Mouse (Mus musculus) right cerebral cortex, postnatal 25 days (tissue): Measurements from ENCODE around the gene Pcbp1.

Experiments
- DNase-seq: peaks from one replicate; pipeline ENCODE4 v3.0.0; 2022

The Pcbp1 gene

DNA sequence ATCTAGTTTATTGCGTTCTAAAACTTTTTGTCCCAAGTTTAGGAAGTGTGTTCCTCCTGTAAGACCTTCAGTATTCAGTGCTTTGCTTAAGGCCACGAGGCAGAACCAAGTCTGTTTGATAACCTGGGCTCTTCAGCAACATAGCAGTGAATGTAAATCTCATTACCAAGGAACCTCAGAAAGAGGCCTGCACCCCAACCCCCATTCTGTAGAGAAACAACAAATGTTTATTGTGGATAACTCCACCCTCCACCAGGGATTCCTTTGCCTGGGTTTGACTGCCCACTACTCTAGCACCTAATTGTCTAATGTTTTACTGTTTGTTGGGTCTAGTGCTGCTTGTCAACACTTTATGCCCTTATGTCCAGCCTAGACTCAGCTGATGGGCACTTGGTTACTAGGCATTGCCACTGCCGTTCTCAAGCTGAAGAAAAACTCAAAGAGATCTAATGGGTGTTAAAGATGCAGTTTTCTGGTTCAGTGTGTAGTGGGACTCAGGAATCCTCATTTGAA is 2.8 kb downstream of the Pcbp1 start:
- DNase-seq, result no peak

DNA sequence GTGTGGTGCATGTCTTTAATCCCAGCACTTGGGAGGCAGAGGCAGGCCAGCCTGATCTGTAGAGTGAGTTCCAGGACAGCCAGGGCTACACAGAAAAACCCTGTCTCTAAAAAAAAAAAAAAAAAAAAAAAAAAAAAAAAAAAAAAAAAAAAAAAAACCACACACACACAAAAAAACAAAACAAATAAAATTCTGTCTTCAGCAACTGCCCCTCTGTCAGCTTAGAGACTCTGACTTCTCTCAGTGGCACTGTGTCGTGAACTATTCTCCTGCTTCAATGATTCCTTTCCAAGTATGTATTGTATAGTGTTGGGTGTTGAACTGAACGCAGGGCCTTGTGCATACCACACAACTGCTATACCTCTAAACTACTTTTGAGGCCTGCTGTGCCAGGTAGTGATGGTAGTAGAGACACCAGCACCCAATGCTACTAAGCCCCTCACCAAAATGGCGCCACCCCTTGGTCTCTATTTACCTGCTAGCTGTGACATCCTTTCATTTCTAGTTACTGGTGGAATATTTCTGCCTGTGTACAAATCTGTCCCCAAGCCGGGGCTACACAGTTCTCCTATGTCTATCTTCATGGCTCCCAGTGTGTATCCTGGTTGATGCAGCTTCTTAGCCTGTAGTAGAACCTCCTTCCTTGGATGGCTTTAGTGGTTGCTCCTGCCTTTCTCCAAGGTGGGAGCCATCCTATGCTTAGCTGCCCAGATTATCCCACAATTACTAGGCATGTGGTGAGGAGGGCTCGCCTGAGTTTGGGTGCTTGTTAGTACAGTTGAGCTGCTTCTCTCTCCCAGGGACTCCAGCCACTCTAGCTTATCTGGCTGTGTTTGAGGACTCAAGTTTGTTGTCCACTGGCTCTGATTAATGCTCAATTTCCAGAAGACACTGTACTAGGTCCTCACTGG is 3.9 kb downstream of the Pcbp1 start:
- no peak for DNase-seq

DNA sequence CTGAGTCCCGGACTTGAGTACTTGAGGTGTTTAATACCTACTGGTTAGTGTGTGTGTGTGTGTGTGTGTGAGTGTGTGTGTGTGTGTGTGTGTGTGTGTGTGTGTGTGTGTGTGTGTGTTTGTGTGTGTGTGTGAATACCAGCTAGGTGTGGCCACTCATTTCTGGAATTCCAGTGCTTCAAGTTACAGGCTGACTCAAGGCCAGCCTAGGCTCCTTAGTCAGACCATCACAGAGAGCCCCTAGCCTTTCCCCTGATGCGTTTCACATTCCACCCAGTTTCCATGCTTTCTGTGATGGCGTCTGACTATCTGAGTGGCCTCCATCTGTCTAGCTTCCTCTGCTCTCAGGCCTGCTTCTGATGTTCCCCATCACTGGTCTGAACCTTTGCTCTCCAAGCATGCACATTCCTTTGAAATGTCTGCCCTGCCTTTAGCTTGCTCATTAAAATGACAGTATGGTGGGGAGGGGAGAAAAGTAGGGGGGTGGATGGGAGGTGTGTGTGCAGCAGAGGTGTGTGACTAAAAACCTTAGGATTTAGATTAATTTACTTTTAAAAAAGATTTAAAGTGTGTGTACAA is 6.3 kb downstream of the Pcbp1 start:
- DNase-seq, result no peak

DNA sequence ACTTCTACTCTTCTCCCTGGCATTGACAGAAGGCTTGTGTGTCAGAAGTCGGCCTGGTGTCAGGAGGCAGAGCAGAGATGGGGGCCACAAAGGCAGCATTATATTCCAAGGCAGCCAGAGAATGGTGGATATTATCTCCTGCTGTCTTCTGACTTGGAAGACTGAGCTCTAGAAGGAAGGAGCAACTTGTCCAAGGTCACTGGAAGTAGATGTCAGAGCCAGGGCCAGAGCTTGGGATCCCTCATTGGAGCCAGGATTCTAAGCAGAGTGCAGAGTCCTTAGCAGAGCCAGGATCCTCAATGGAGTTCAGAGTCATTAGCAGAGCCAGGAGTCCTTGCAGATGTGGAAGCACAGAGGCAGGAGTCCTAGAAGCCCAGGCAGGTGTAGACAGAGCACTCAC is 10.1 kb downstream of the Pcbp1 start:
- no peak for DNase-seq

DNA sequence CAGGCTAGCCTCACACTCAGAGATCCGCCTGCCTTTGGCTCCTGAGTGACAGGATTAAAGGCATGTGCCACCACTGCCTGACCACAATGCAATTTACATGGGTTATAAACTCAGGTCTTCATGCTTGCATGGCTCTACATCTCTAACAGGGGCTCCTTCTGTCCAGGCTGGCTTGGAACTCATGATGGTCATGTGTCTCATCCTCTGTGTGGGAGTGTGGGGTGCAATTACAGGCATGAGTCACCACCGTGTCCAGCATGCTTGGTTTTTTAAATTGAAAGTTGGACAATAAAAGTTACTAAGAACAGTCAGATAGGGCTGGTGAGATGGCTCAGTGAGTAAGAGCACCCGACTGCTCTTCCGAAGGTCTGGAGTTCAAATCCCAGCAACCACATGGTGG is 12.8 kb downstream of the Pcbp1 start:
- no peak for DNase-seq

DNA sequence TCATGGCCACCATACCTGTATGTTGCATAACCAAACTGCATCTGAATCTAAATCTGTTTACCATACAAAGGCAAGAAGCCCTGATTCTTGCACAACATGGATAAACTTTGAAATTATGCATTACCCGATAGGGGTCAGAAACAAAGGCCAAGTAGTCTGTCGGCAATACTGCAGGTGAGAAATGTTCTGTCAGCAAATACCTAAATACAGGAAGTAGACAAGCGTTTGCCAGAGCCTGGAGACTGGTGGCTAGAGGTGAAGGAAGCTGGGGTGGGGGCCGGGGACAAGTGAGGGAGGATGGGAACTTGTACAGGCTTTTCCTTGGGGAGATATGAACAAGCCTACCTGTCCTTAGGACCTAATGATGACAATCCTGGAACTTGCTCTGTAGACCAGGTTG is 15.1 kb downstream of the Pcbp1 start:
- DNase-seq, result no peak

DNA sequence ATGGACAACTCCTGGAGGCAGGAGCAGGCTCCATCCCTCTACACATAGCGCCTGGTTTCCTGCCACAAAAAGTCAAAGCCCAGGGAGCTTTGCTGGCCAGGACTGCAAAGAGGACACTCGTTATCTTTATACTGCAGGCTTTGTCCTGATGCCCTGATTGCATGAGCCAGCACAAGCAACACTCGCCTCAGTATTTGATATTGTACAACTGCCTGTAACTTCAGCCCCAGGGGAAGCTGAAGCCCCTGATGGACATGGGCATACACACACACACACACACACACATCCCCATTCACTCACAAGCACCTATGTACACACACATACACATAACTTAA is 16.3 kb downstream of the Pcbp1 start:
- DNase-seq, result no peak

DNA sequence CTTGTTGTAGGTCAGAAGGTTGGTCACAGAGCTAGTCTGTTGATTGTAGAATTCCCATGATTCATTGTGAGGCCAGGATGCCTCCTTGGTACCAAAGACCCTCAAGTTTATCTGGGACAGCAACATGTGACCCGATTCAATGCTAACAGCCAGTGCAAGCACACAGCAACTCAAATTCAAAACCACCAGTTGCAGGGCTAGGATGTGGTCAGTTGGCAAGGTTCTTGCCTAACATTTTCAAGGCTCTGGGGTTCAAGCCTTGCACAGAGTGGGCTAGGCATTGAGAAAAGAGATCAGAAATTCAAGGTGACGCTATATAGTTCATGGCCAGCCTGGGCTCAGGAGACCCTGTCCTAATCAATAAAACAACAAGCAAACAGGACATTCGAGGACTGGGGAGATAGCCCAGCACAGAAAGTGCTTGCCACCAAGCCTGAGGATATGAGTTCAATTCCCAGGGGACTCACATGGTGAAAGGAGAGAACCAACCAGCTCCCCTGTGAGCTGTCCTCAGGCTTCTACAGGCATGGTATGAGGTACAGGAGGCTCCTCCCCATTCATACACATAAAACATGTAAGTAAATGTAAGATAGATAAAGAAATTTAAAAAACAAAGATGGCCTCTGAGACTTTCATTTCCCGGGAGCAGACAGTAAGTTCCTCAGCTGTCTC is 16.8 kb downstream of the Pcbp1 start:
- no peak for DNase-seq

DNA sequence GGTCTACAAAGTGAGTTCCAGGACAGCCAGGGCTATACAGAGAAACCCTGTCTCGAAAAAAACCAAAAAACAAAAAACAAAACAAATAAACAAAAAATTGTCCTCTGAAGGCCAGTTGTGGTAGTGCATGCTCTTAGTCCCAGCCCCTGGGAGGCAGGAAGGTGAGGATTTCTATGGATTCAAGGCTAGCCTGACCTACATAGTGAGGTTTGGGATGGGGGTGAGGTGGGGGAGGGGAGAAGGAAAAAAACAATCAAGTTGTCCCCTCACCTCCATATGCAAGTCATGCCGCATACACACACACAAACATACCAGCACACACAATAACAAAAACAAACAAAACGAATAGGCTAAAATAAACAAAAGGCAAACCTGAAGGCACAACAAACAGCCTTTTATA is 17.4 kb downstream of the Pcbp1 start:
- DNase-seq, result no peak

DNA sequence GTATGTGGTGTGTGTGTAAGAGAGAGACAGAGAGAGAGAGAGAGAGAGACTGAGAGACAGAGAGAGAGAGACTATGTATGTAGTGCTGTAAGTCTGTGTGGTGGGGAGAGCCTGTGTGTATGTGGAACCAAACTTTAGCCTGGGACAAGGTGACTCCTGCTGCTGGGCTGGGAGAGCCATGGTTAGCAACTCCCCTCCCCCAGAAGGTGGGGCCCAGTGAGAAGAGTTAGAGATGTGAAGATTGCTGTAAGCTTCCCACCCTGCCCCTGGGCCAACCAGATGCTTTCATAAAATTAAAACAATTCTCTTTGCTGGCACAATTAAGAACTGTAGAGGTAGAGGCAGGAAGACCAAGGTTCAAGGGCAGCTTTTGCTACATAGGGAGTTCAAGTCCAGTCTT is 19.0 kb downstream of the Pcbp1 start:
- no peak for DNase-seq

DNA sequence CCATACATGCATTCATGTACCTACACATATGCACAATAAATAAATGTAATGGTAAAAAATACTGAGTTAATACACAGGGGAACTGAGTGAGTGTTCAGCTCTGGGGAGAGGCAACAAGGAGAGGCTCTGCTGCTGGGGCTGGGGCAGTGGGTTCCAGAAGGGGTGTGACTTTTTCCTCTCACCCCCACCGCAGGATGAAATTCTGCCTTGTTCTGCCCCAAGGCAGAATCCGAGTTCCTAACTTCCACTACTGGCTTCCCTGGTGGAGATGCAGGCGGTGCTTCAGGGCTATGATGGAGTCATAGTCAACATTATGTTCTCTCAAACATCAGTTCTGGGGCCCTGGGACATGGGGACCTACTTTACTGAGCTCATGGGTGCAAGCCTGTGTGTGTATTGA is 19.8 kb downstream of the Pcbp1 start:
- no peak for DNase-seq

DNA sequence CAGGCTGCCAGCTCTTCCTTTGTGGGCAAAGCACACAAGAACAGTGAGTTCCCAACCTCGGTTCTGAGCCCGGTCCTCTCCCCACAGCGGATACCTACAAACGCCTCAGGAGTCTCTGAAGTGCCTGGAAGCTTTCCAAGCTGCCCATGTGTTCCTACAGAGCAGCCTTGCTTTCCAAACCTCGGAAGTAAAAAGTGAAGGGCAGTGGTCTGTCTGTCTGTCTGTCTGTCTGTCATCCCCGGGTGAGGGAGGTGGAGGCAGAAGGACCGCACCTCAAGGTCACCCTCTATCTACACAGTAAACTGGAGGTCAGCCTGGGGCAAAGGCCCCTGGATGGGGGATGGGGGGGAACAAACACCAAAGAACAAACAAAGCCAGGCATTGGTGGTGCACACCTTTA is 20.4 kb downstream of the Pcbp1 start:
- DNase-seq, result no peak

DNA sequence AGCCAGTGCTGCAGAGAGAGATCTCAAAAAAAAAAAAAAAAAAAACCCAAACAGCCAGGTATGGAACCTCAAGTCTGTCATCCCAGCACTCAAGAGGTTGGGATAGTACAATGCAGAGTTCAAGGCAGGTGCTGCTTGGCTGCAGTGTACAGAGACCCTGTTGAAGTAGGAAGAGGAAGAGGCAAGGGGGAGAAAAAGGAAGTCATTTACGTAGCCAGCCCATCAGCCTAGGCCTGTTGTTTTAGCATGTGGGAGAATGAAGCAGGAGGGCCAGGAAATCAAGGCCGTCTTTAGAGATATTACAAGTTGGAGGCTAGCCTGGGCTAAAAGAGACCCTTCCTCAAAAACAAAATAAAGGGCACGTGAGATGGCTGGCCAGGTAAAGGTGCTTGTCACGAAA is 22.6 kb downstream of the Pcbp1 start:
- DNase-seq, result no peak

DNA sequence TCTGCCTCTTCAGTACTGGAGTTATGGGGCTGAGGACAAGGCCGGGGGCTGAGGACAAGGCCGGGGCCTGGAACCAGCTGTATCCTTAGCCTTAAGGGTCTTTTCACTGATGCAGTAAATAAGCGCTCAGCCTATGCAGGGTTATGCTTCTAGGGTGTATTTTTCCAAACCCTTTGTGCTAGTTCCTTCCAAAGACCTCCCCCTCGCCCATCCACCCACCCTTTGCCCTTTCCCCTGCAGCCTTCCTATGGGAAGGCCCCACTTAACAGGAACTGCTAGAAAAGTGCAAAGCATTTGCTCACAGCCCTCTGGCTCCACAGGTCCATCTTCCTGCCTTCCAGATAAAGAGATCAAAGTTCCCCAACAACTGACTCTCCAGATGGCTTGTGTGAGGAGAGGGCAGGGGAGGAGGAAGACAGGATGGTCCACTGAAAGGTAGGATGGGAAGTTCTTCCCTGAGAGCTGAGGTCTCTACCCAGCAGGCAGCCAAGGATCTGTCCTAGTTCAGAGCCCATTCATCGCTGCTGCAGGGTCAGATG is 26.5 kb downstream of the Pcbp1 start:
- no peak for DNase-seq

DNA sequence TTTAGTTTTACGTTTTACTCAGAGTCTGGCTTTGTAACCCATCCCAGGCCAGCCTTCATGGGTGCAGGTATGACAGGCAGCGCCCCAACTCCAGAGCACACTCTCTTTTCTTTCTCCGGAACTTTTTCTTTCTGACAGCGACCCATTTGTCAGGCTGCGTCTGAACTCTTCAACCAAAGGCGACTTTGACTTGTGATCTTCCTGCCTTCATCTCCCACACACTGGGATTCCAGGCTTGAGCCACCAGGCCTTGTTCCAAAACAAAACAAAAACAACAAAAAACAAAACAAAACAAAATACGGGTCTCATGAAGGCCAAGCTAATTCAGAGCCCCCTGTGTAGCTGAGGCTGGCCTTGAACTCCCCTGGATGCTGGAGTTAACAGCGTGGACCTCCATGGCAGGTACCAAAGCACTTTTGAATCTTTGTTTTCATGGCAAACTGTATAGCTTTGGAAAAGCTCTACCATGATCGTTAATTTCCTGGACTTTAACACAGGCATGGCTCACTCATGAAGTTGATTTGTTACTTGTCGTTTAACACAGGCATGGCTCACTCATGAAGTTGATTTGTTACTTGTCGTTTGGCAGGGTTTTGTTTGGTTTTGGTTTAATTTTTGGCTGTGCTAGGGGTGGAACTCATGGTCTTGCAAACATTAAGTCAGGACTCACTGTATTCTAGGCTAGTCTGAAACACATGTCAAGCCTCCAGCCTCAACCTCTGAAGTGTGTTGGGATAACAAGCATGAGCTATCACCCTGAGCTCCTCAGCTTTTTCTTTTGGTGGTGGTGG is 28.0 kb downstream of the Pcbp1 start:
- DNase-seq, result no peak

DNA sequence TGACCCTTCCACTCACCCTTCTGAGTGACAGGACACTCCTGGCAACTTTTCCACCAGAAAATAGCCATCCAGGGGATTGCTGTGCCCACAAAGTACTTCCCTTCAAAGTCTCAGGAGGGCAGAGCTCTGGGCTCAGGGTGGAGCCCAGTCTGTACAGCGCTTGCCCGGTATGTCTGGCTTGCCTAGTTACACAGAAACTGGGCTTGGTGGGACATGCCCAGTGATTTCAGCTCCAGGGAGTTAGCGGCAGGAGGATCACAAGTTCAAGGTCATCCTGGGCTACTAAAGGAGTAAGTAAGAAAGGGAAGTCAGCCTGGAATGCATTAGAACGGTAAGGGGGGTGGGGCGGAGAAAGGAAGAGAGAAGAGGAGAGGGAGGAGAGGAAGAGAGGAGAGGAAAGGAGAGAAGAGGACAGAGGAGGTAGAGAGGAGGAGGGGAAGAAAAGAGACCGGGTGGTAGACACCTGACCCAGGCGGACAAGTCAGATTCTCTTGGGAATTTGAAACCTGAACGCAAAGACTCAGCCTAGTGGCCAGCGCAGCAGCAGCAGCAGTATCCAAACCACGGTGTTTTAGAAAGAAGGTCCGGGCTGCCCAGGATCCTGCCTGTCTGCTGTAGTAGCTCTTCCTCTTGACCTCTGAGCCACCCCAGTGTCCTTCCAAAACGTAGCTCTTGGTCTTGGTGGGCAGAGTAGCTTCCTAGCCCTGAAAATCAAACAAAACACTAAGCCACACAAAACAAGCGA is 28.9 kb downstream of the Pcbp1 start:
- no peak for DNase-seq

DNA sequence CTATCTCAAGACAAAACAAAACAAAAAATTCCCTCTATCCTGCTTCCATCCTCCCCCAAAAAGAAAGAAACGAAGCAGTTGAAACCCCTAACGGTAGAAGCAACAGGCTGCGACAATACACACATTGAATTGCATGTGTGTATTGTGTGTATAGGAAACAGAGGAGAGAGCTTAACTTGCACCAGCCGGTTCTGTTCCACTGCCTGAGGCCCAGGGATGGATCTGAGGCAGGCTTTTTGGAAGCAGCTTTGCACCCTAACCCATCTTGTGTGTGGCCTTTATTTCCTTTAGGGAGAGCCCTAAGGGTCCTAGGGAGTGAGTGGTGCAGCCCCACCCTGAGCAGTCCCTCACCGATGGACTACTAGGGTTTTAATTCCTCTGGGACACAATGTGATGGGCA is 29.5 kb downstream of the Pcbp1 start:
- no peak for DNase-seq

DNA sequence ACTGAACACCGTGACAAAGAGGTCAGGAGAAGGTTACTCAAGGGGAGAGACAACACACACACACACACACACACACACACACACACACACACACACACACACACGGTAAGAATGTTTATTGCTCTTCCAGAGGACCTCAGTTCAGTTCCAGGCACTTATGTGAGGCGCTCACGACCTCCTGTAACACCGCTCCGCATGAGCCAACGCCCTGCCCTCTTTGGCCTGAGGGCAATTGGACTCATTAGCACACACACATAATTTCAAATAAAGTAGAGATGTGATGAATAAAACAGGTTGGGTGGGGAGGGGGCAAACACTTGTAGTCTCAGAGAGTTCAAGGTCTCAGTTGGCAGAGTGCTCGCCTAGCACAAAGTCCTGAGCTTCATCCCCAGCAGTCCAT is 30.0 kb downstream of the Pcbp1 start:
- DNase-seq, result no peak

DNA sequence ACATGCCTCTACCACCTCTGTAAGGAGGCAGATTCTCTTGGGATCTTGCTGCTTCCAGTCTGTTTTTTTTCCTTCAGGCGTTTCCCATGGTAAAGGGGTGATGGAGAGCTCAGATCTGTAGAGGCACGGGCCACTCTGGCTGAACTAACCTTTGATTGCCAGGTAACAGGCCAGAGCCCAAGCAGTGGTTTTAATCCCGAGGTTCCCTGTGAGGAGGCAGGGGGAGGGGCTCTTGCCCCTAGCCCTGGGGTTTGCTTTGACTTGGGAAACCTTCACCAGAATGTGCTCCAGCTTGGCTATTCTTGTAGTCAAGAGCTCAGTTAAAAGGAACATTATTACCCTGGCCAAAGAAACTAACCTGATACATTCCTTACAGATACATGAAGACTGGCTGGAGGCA is 30.5 kb downstream of the Pcbp1 start:
- no peak for DNase-seq

DNA sequence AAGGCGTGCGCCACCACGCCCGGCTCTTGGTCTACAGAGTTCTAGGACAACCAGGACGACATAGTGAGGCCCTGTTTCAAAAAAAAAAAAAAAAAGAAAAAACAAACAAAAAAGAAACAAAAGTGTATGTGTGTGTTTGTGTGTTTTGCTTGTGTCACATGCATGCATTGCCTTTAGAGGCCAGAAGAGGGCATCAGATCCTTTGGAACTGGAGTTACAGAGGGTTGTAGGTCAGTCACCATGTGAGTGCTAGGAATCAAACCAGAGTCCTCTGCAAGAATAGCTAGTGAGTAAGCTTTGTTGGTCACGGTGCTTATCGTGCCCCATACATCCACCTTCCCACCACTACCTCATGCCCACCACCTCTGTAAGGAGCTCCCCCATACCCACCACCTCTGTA is 31.4 kb downstream of the Pcbp1 start:
- no peak for DNase-seq

DNA sequence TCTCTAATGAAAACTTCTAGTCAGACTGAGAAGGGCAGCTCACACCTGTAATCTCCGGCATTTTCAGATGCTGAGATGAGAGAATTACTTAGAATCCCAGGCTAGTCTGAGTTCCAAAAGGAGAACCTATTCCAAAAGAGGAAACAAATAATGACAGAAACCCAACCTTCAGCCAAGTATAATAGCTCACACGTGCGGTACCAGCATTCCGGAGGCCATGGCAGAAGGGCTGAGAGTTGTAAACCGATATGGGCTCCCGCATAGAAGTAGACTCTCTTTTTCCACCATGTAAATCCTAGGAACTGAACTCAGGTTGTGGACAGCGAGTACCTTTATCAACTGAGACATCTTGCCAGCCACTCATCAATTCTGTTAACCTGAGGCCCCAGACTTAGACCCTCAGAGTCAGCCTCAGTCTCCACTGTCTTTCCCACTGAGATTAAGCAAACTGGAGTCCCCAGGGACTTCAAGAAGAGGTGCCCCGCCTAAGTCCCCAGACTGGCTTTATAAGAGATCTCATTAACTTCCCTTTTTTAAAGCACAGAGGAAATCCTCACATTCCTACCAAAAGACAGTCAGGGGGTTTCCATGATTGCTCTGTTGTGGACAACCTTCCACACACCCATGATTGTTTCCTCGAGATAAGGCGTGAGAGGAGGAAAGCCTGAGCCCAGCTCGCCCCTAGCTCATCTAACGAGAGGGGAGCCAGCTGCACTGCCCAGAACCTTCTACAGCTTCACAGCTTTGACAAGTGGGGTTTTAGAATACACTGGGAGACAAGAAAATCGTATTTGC is 32.5 kb downstream of the Pcbp1 start:
- no peak for DNase-seq
